Mouse (Mus musculus) heart, postnatal 25 days (tissue): ENCODE results near the gene Zfp385c. TPM values are rescaled to one million over a fixed set of nuclear protein-coding genes. Genes with fewer than 3 reads are reported as not detected.

ENCODE experiments used
- DNase-seq: peaks from one replicate; pipeline ENCODE4 v3.0.0; 2022; ENCODE audit warnings: low spot score
- intact Hi-C: fragments of 180-260 bp; cut with DNase I; formaldehyde crosslinking; loops from one replicate; pipeline ENCODE4 v1.15.1; 2025
- total RNA-seq, 2 experiments: library from RNA; stranded (reverse); gene quantifications; 2 replicates each; pipeline ENCODE4 v1.2.3; 2021

The Zfp385c gene
- total RNA-seq, 2 experiments from 2014 or later: 0.31 to 0.47 TPM

- intact Hi-C loops: no loop called here
- no peak for DNase-seq
These were observed 113.0 kb downstream of the Zfp385c start for GRCm38 (mm10) chr11:100579116-100579799.

GRCm38 (mm10) chr11:100577852-100578599 lies 114.2 kb downstream of the Zfp385c start:
- DNase-seq: no peak
- intact Hi-C loops: no loop called here

Other genes starting within 250 kb of the Zfp385c start
- 1 to 10 TPM; 7.9 to 9.0 TPM for gene Klhl11, start 219.7 kb downstream of the Zfp385c start, total RNA-seq
- gene Acly, start 164.5 kb downstream of the Zfp385c start, total RNA-seq: 10 to 100 TPM; 31.6 to 41.6 TPM
- under 1 TPM; 0.20 to 0.31 TPM for gene Ttc25, start 146.8 kb downstream of the Zfp385c start, total RNA-seq
- 1 to 10 TPM; 5.4 to 7.3 TPM for gene Cnp, start 117.6 kb downstream of the Zfp385c start, total RNA-seq
- gene Nkiras2, start 73.2 kb downstream of the Zfp385c start, total RNA-seq: 10 to 100 TPM; 57.3 to 58.0 TPM
- 100 to 1,000 TPM; 121 to 124 TPM for gene Dnajc7, start 72.3 kb downstream of the Zfp385c start, total RNA-seq
- gene Dhx58, start 11.8 kb upstream of the Zfp385c start, total RNA-seq: under 1 TPM; 0.68 to 0.98 TPM
- 10 to 100 TPM; 12.3 to 13.6 TPM for gene Kat2a, start 20.0 kb upstream of the Zfp385c start, total RNA-seq
- not detected for gene Hspb9, start 21.4 kb upstream of the Zfp385c start, total RNA-seq
- gene Rab5c, start 45.8 kb upstream of the Zfp385c start, total RNA-seq: 10 to 100 TPM; 62.1 to 66.8 TPM
- gene Kcnh4, start 67.5 kb upstream of the Zfp385c start, total RNA-seq: not detected
- not detected for gene Hcrt, start 70.5 kb upstream of the Zfp385c start, total RNA-seq
- gene Ghdc, start 78.5 kb upstream of the Zfp385c start, total RNA-seq: 10 to 100 TPM in 1 of 2 experiments, 1 to 10 TPM in 1; 9.5 to 11.3 TPM
- 10 to 100 TPM; 67.6 to 68.9 TPM for gene Stat5b, start 158.3 kb upstream of the Zfp385c start, total RNA-seq
- 10 to 100 TPM; 24.3 to 30.1 TPM for gene Stat5a, start 166.9 kb upstream of the Zfp385c start, total RNA-seq
- 100 to 1,000 TPM in 1 of 2 experiments, 10 to 100 TPM in 1; 91.3 to 119 TPM for gene Stat3, start 247.1 kb upstream of the Zfp385c start, total RNA-seq